Mouse (Mus musculus) kidney, embryonic 14.5 days (tissue): ENCODE measurements at regions not wholly inside any gene's neighbourhood (a gene's known extent, or its start where the extent isn't known, plus 50 kb on each side); places are given as distances from the start of the nearest gene placed in this dataset.

Source experiments
- ATAC-seq: fragments of 200-750 bp; cut with Nextera tagmentation; 2 replicates; pipeline ENCODE4 v1.8.0; 2017; ENCODE audit warnings: moderate number of reproducible peaks, mild to moderate bottlenecking, moderate TSS enrichment, moderate library complexity; ENCODE audit not compliant: low FRiP score, low TSS enrichment
- H3K27ac ChIP-seq: fragments of 300-500 bp; sonication (generic); 2 replicates; pipeline ENCODE4 v1.5.1; 2014; ENCODE audit warnings: low read depth, mild to moderate bottlenecking, low read length, moderate library complexity, mixed read lengths
- H3K27me3 ChIP-seq: fragments of 300-500 bp; sonication (generic); 2 replicates; pipeline ENCODE4 v1.6.1; 2014; ENCODE audit warnings: mild to moderate bottlenecking, low read length; ENCODE audit not compliant: control insufficient read depth, insufficient read depth
- H3K36me3 ChIP-seq: fragments of 300-500 bp; sonication (generic); 2 replicates; pipeline ENCODE4 v1.6.1; 2014; ENCODE audit warnings: low read length, mixed read lengths; ENCODE audit not compliant: control insufficient read depth, insufficient read depth
- H3K4me1 ChIP-seq: fragments of 300-500 bp; sonication (generic); 2 replicates; pipeline ENCODE4 v1.6.1; 2014; ENCODE audit warnings: low read length, mixed read lengths; ENCODE audit not compliant: control insufficient read depth, insufficient read depth
- H3K4me2 ChIP-seq: fragments of 300-500 bp; sonication (generic); replicated peaks from 2 replicates; pipeline ENCODE4 v1.6.1; 2014; ENCODE audit warnings: low read depth, mild to moderate bottlenecking, low read length
- H3K4me3 ChIP-seq: fragments of 300-500 bp; sonication (generic); 2 replicates; pipeline ENCODE4 v1.5.1; 2014; ENCODE audit warnings: mild to moderate bottlenecking, low read length
- H3K9ac ChIP-seq: fragments of 300-500 bp; sonication (generic); 2 replicates; pipeline ENCODE4 v1.6.1; 2014; ENCODE audit warnings: low read depth, mild to moderate bottlenecking, low read length, moderate library complexity
- H3K9me3 ChIP-seq: fragments of 300-500 bp; sonication (generic); 2 replicates; pipeline ENCODE4 v1.6.1; 2016; ENCODE audit warnings: low read length; ENCODE audit not compliant: control insufficient read depth
- WGBS: fragments of 180-500 bp; shearing (Covaris S2); extraction: QIAGEN DNeasy Blood & Tissue Kit; methylation state at CpG from one replicate; pipeline ENCODE4 v1.1.7; 2014; 5-methylcytosine and 5-hydroxymethylcytosine counted together

DNA sequence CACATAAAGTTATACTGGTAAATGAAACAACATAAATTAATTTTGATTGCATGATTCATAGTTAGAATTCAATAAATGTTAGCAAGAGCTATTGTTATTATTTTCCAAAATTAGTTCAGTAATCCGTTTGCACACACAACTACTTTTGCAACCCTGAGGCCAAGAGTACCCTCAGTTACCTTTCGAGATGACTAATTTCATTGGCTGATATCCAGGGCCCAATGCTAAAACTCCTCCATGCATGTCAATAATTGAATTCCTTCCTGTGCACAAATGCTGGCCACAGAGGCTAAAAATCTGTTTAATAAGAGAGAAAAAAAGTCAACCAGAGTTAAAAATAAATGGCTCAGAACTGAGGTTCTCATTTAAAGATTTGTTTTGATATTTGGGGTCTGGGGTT is 685.2 kb downstream of the Epha4 start:
- no peak for ATAC-seq
- 0 out of 2 replicates have a peak, but pooled peaks cover 5% of the 10 kb centered on the region for H3K4me1 ChIP-seq
- 63% methylated on average over 2 of the region's 2 CpGs for WGBS
- H3K4me3 ChIP-seq, result no peak overlapping the region
- H3K9me3 ChIP-seq, result no peaks in the 10 kb centered on the region
- H3K4me2 ChIP-seq, result no peak overlapping the region
- no peaks in the 10 kb centered on the region for H3K36me3 ChIP-seq
- no peak overlapping the region for H3K9ac ChIP-seq
- no peak overlapping the region; the same call in 1 of the 2 replicates for H3K27ac ChIP-seq
- no peaks in the 10 kb centered on the region for H3K27me3 ChIP-seq

DNA sequence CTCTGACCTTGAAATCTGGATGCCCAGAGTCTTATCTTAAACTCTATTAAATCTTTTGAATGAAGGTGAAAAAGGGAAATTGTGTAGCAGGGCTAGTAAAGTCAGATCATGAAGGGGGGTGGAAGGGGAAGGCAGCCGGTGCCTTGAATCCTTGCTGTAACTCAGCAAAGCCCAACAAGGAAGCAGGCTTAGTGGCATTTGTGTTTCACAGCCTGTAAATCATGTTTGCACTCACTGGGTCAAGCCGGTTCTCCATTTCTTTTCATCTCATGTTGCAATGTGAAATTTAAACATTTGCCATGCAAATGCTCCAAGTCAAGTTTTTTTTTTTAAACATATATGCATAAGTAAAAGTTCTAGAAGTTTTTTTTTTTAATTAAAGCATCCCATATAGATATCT is 682.6 kb downstream of the Epha4 start:
- H3K4me2 ChIP-seq, result no peak overlapping the region
- H3K27ac ChIP-seq, result no peak overlapping the region
- H3K27me3 ChIP-seq, result no peaks in the 10 kb centered on the region
- H3K9ac ChIP-seq, result no peak overlapping the region
- no peaks in the 10 kb centered on the region for H3K9me3 ChIP-seq
- no peak overlapping the region for H3K4me3 ChIP-seq
- 13% methylated on average over 2 of the region's 2 CpGs for WGBS
- ATAC-seq, result no peak
- H3K36me3 ChIP-seq, result no peaks in the 10 kb centered on the region
- H3K4me1 ChIP-seq, result 0 out of 2 replicates have a peak, but pooled peaks cover 5% of the 10 kb centered on the region

DNA sequence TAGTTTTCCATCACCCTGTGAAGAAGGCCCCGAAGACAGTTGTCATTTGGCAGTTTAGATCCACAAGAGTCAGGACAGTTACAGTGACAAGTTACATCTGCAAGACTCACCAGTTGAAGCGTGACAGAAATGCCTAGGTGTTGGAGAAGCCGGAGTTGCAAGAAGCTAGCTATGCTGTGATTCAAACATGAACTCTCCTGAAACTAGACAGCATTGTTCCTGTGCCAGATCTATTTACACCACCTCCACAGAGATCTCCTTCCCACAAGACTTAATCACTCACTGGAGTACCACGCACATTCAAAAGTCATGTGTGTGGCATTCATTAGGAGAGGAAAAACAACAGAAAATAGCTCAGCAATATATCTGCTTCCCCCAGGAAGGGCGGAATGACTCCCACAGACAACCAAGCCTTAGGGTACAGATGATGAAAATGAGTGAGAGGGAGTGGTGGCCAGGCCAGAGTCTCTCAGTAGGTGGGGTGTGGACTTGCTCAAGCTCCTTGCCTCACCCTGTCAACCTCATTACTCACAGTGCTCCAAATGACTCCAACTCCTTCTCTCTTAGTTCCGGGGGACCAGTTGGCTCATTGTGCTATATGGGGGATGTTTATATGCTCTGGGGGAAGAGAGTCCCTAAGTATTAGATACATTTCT is 679.7 kb downstream of the Epha4 start:
- Histone ChIP-seq H3K4me2 (no peak overlapping the region), H3K4me1 (0 out of 2 replicates have a peak, but pooled peaks cover 5% of the 10 kb centered on the region), H3K27me3 (no peaks in the 10 kb centered on the region), H3K36me3 (no peaks in the 10 kb centered on the region), H3K9me3 (no peaks in the 10 kb centered on the region), H3K9ac (no peak overlapping the region), H3K4me3 (no peak overlapping the region), H3K27ac (no peak overlapping the region)
- 35% methylated on average over 6 of the region's 6 CpGs for WGBS
- peak; percentile 76 for ATAC-seq

DNA sequence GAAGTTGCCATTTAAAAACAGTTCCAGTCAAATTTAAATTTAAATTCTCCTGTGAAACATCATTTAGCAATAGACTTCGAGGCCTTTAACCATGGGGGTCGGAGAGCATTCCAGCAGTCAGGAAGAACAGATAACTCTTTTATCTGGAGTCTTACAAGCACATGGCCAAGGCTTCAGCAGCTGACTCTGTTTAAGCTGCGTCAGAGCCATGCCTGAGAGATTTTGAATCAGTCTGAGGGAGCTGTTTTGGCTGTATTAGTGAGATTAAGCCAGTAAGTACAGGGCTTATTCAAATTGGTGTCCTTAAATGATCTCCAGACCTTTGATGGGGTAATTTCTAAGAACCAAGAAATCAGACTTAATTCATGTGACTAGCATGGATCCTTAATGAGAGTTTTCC is 665.5 kb downstream of the Epha4 start:
- Histone ChIP-seq H3K27ac (no peak overlapping the region), H3K27me3 (no peaks in the 10 kb centered on the region), H3K4me3 (no peak overlapping the region), H3K36me3 (no peaks in the 10 kb centered on the region), H3K4me2 (no peak overlapping the region), H3K4me1 (no peaks in the 10 kb centered on the region), H3K9me3 (no peaks in the 10 kb centered on the region), H3K9ac (no peak overlapping the region)
- 59% methylated on average over 3 of the region's 3 CpGs for WGBS
- no peak for ATAC-seq

DNA sequence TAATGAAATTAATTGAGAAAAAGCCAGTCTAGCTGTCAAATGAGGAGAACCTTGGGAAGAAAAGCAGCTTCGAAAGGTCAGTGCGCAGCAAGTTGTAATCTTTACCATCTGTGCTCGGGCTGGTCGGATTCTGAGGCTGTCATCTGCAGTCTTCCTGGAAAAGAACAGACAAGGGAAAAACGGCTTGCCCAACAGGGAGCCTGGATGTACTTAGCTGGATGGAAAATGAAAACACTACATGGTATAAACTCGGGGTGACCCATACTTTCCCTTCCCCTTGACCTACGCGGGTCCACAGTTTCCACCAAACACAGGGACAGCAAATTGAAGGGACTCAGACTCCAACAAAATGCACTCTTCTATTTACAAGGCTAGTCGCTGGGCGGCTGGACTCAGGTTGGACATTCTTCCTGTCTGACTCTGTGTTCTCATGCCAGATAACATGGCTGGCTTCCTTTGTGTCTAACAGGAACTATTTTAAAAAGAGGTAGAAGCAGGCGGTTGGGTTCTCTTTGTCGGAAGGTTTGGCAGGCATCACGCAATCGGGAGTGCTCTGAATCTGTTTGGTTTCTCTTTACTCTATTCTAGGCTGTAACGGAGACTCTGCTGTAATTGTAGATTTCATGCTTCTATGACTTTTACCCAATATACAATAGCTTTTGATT is 648.5 kb downstream of the Epha4 start:
- H3K27me3 ChIP-seq, result no peaks in the 10 kb centered on the region
- H3K9ac ChIP-seq, result no peak overlapping the region
- no peak for ATAC-seq
- H3K9me3 ChIP-seq, result no peaks in the 10 kb centered on the region
- WGBS, result 53% methylated on average over 15 of the region's 15 CpGs
- no peaks in the 10 kb centered on the region for H3K4me1 ChIP-seq
- H3K4me3 ChIP-seq, result no peak overlapping the region
- H3K27ac ChIP-seq, result no peak overlapping the region
- no peak overlapping the region for H3K4me2 ChIP-seq
- no peaks in the 10 kb centered on the region for H3K36me3 ChIP-seq

DNA sequence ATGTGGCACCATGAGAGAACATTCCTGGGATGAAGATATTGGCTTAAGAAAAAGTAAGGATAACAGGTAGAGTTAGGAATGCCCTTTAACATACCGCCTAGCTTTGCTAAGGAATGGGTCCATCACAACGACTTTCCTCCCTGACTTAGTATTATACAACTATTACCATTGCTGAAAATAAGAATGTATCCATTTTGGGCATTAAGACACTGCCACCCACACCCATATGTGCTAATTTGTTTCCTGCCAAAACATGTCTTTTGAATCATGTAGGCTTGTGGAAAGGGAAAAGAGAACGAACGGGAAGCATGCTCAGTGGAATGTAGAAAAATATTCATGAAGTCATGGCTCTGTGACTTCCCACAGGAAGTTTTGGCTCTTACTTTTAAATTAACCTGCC is 641.7 kb downstream of the Epha4 start:
- no peaks in the 10 kb centered on the region for H3K36me3 ChIP-seq
- H3K27ac ChIP-seq, result peak overlapping the region; percentile 3; the same call in 1 of the 2 replicates
- H3K27me3 ChIP-seq, result no peaks in the 10 kb centered on the region
- no peak for ATAC-seq
- no peaks in the 10 kb centered on the region for H3K9me3 ChIP-seq
- no peak overlapping the region for H3K9ac ChIP-seq
- no peaks in the 10 kb centered on the region for H3K4me1 ChIP-seq
- no peak overlapping the region for H3K4me3 ChIP-seq
- 62% methylated on average over 4 of the region's 4 CpGs for WGBS
- H3K4me2 ChIP-seq, result no peak overlapping the region

DNA sequence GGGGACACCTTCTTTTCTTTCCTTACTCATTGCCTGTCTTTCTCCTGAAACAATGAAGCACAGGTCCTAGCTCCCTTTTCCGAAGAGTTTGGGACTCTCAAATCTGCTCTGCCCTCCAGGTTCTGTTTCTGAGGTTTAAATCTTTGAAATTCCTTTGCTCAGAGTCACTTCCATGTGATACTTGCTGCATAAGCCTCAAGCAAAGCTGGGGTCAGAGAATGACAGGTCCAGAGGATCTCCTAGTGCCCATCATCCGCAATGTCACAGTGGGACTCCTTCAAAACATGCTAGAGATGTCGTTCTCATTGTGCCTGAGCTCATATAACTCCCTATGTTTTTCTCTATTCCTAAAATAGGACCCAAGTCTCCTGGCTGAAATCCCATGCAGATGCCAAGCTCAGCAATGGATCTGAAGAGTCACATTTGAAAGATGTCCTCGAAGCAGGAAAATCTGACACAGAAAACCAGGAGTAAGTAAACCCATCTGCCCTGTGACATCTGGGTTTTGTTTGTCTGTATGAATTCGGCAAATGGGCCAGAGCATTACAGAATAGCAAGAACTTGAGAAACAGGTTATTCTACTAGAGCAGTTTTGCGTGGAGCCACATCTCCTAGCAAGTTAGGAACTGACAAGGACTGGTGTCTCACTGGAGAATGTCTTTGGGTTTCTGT is 634.6 kb downstream of the Epha4 start:
- no peak overlapping the region for H3K4me2 ChIP-seq
- H3K9me3 ChIP-seq, result no peaks in the 10 kb centered on the region
- H3K27ac ChIP-seq, result no peak overlapping the region
- H3K36me3 ChIP-seq, result no peaks in the 10 kb centered on the region
- WGBS, result 75% methylated on average over 6 of the region's 6 CpGs
- ATAC-seq, result no peak
- H3K9ac ChIP-seq, result no peak overlapping the region
- no peaks in the 10 kb centered on the region for H3K4me1 ChIP-seq
- no peaks in the 10 kb centered on the region for H3K27me3 ChIP-seq
- no peak overlapping the region for H3K4me3 ChIP-seq

DNA sequence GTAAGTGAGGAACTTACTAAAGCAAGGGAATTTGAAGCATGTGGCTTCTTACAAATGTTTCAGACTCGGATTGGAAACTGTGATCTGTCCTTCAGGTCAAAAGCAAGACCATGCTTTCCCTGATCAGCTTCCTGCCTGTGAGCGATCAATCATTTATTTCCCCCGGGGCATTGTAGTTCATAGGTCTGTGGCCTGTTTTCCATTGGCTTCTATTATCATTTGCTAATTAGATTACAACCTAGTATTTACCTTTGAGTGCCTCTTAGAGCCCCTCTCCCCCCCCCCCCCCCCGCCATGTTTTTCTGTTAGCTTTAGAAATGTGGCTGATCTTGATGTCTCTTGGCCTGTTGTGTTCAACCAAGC is 634.1 kb downstream of the Epha4 start:
- Histone ChIP-seq H3K9ac (no peak overlapping the region), H3K27me3 (no peaks in the 10 kb centered on the region), H3K27ac (no peak overlapping the region), H3K4me3 (no peak overlapping the region), H3K4me1 (no peaks in the 10 kb centered on the region), H3K9me3 (no peaks in the 10 kb centered on the region), H3K4me2 (no peak overlapping the region), H3K36me3 (no peaks in the 10 kb centered on the region)
- ATAC-seq, result no peak
- 63% methylated on average over 3 of the region's 4 CpGs for WGBS

DNA sequence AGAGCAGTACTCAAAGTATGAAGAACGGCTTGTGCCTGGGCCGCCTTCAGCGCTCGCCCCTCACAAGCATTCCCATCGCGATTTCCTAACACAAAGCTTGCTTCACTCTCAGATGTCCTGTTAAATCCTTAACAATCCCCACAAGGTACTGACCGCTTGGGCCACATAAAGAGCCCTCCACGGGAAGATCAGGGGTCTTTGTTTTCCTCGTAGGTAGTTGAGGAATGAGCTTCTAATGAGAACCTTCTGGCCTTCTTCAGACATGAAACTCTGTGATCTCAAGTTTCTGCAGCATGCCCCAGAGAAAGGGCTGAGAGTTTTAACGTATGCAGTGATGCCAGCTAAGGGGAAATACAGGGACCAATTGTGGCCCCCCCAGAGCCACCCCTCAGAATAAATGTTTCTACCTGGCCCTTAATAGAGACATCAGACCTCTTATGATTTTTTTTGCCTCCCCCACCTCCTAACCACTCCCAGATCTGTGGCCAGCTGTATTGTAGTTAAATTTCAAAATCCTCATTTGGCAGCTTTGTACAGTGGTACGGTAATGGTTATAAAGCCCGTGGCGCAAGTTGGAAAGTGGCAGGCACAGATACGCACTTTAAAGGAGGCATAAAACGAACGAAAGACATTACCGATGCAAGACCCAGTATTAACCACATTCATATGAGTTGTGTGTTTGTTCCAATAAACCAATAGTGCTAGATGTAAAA is 618.6 kb downstream of the Epha4 start:
- WGBS, result 72% methylated on average over 17 of the region's 17 CpGs
- no peaks in the 10 kb centered on the region for H3K9me3 ChIP-seq
- no peak overlapping the region for H3K9ac ChIP-seq
- H3K4me1 ChIP-seq, result no peaks in the 10 kb centered on the region
- H3K27ac ChIP-seq, result no peak overlapping the region
- H3K36me3 ChIP-seq, result no peaks in the 10 kb centered on the region
- no peak overlapping the region for H3K4me2 ChIP-seq
- ATAC-seq, result no peak
- H3K4me3 ChIP-seq, result no peak overlapping the region
- no peaks in the 10 kb centered on the region for H3K27me3 ChIP-seq
